Mouse (Mus musculus): ENCODE measurements at regions not wholly inside any gene's neighbourhood (a gene's known extent, or its start where the extent isn't known, plus 50 kb on each side); places are given as distances from the start of the nearest gene placed in this dataset.
A peak's percentile ranks its signal among the peaks of the same experiment; 100 is the strongest.

DNA sequence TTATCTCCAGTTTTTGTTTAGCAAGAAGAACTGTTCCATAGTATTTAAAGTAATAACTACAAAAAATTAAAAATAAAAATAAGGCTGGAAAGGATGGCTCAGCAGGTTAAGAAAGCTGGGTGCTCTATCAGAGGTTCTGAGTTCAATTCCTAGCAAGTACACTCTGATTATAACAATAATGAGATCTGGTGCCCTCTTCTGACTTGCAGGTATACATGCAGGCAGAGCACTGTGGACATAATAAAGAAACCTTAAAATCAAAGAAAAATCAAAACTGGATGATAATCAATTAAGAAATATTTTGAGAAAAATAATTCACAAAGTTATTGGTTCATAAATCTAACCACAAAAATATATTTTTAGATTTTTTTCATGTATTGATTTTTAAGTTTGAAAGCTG lies 346.7 kb upstream of the Cdh8 start:
- TF ChIP-seq CTCF (IDR thresholded peaks at IDR 0.05 in 2 of 3, conservative IDR thresholded peaks at IDR 0.05 in 1 of 3; ENCODE audit: control insufficient read depth in 1 of 3, insufficient read depth in 1 of 3, low read depth in 2 of 3, low read length in 3 of 3, poor library complexity in 1 of 3, severe bottlenecking in 1 of 3) (peak in 1 of 3 experiments; percentile 23; a peak in 1 of 6 replicates), POLR2A (IDR thresholded peaks at IDR 0.05; ENCODE audit: control insufficient read depth in 1 of 2, insufficient read depth in 1 of 2, low read depth in 1 of 2, low read length in 2 of 2, poor library complexity in 1 of 2) (no peak), USF1 (IDR thresholded peaks at IDR 0.05; ENCODE audit: low read depth, low read length) (no peak), POLR2AphosphoS2 (IDR thresholded peaks at IDR 0.05; ENCODE audit: low read length) (no peak), RAD21 (IDR thresholded peaks at IDR 0.05; ENCODE audit: low read depth, low read length) (peak; percentile 27), TBP (IDR thresholded peaks at IDR 0.05; ENCODE audit: low read depth, low read length) (no peak), ZNF384 (IDR thresholded peaks at IDR 0.05; ENCODE audit: low read depth, low read length) (no peak), ZKSCAN1 (IDR thresholded peaks at IDR 0.05; ENCODE audit: low read depth, low read length) (no peak), MXI1 (IDR thresholded peaks at IDR 0.05; ENCODE audit: low read depth, low read length) (no peak), E2F4 (IDR thresholded peaks at IDR 0.05; ENCODE audit: borderline replicate concordance, low read depth, low read length) (no peak), ZMIZ1 (IDR thresholded peaks at IDR 0.05; ENCODE audit: low read depth, low read length) (no peak), USF2 (IDR thresholded peaks at IDR 0.05; ENCODE audit: borderline replicate concordance in 1 of 2, insufficient read depth in 1 of 2, low read depth in 1 of 2, low read length in 2 of 2) (no peak)

Measured in MEL (cell line).